Mouse (Mus musculus): Measurements from ENCODE around the gene Cep57l1.
"Not testable (repeated sequence)": the region's sequence is repeated elsewhere in the genome, so short reads cannot be mapped to it uniquely, and the experiment has no call there.

The Cep57l1 gene

GRCm38 (mm10) chr10:41809771-41810563, at the start of gene Cep57l1, which contains the start of gene Sesn1:
Cep57l1 (minus strand) TSS chr10:41809871.
Sesn1 (plus strand) TSS chr10:41809935.
- peak; percentile 93 for DNase-seq (ENCODE audit: low read depth, low spot score)

GRCm38 (mm10) chr10:41848721-41849120, 39.0 kb upstream of the Cep57l1 start:
- no peak for DNase-seq (ENCODE audit: low read depth, low spot score)

GRCm38 (mm10) chr10:41847737-41848136, 38.1 kb upstream of the Cep57l1 start:
- DNase-seq (ENCODE audit: low read depth, low spot score) = no peak

GRCm38 (mm10) chr10:41838911-41839310, 29.2 kb upstream of the Cep57l1 start:
- DNase-seq (ENCODE audit: low read depth, low spot score) = peak; percentile 71

- DNase-seq (ENCODE audit: low read depth, low spot score) = peak; percentile 44
Observed at GRCm38 (mm10) chr10:41834131-41834530, 24.5 kb upstream of the Cep57l1 start.

- no peak for DNase-seq (ENCODE audit: low read depth, low spot score)
Observed at GRCm38 (mm10) chr10:41832191-41832590, 22.5 kb upstream of the Cep57l1 start.

GRCm38 (mm10) chr10:41830851-41831522, 21.3 kb upstream of the Cep57l1 start:
- DNase-seq (ENCODE audit: low read depth, low spot score) = peak; percentile 88

- no peak for DNase-seq (ENCODE audit: low read depth, low spot score)
Observed at GRCm38 (mm10) chr10:41830445-41830844, 20.8 kb upstream of the Cep57l1 start.

GRCm38 (mm10) chr10:41829980-41830379, 20.3 kb upstream of the Cep57l1 start:
- DNase-seq (ENCODE audit: low read depth, low spot score) = no peak

GRCm38 (mm10) chr10:41829191-41829590, 19.5 kb upstream of the Cep57l1 start:
- DNase-seq (ENCODE audit: low read depth, low spot score) = no peak

- no peak for DNase-seq (ENCODE audit: low read depth, low spot score)
Observed at GRCm38 (mm10) chr10:41827784-41828183, 18.1 kb upstream of the Cep57l1 start.

GRCm38 (mm10) chr10:41826526-41827116, 16.9 kb upstream of the Cep57l1 start:
- no peak for DNase-seq (ENCODE audit: low read depth, low spot score)

GRCm38 (mm10) chr10:41825996-41826395, 16.3 kb upstream of the Cep57l1 start:
- no peak for DNase-seq (ENCODE audit: low read depth, low spot score)

- DNase-seq (ENCODE audit: low read depth, low spot score) = no peak
Observed at GRCm38 (mm10) chr10:41825041-41825440, 15.4 kb upstream of the Cep57l1 start.

- DNase-seq (ENCODE audit: low read depth, low spot score) = no peak
Observed at GRCm38 (mm10) chr10:41823916-41824315, 14.2 kb upstream of the Cep57l1 start.

GRCm38 (mm10) chr10:41823282-41823675, 13.6 kb upstream of the Cep57l1 start:
- not testable (repeated sequence) for DNase-seq (ENCODE audit: low read depth, low spot score)

- DNase-seq (ENCODE audit: low read depth, low spot score) = no peak
Observed at GRCm38 (mm10) chr10:41822573-41823281, 13.1 kb upstream of the Cep57l1 start.

- DNase-seq (ENCODE audit: low read depth, low spot score) = no peak
Observed at GRCm38 (mm10) chr10:41821171-41821570, 11.5 kb upstream of the Cep57l1 start.

GRCm38 (mm10) chr10:41820401-41820800, 10.7 kb upstream of the Cep57l1 start:
- DNase-seq (ENCODE audit: low read depth, low spot score) = no peak

GRCm38 (mm10) chr10:41819307-41819706, 9.6 kb upstream of the Cep57l1 start:
- no peak for DNase-seq (ENCODE audit: low read depth, low spot score)

- DNase-seq (ENCODE audit: low read depth, low spot score) = not testable (repeated sequence)
Observed at GRCm38 (mm10) chr10:41818733-41819070, 9.0 kb upstream of the Cep57l1 start.

Measured in CD4-positive, CD25-positive, alpha-beta regulatory T cell, adult 2 months (primary cell).